Mouse (Mus musculus) mouse trophoblast stem cell (cell line): ENCODE data around the gene Vmn1r7.

Source experiments
- in situ Hi-C, 2 experiments: fragments of 300-500 bp; cut with MseI, MboI; formaldehyde crosslinking; loops; 2 replicates in 1 of 2; 3 replicates in 1 of 2; pipeline ENCODE4 v1.15.1; 2025

Vmn1r7 gene

GRCm38 (mm10) chr6:57025224-57025623, at the start of gene Vmn1r7:
Gene Vmn1r7, minus strand, starts transcription at chr6:57025324.
- in situ Hi-C loops = loop anchor here in 1 of 2 experiments (25.0 kb wide), 1 partner anchor 213 kb away; no protein-coding TSS in a partner anchor

- in situ Hi-C loops = loop anchor here in 1 of 2 experiments (25.0 kb wide), 1 partner anchor 254 kb away; no protein-coding TSS in a partner anchor
Measured at GRCm38 (mm10) chr6:57066487-57066886, 41.4 kb upstream of the Vmn1r7 start, which contains the start of gene Vmn1r9. Gene Vmn1r9, plus strand, starts transcription at chr6:57066787.

- in situ Hi-C loops = loop anchor here in 1 of 2 experiments (25.0 kb wide), 1 partner anchor 251 kb away; no protein-coding TSS in a partner anchor
Measured at GRCm38 (mm10) chr6:57063730-57064129, 38.6 kb upstream of the Vmn1r7 start.

GRCm38 (mm10) chr6:57034674-57035073, 9.6 kb upstream of the Vmn1r7 start:
- in situ Hi-C loops = loop anchor here in 1 of 2 experiments (25.0 kb wide), 1 partner anchor 222 kb away; no protein-coding TSS in a partner anchor

- in situ Hi-C loops = loop anchor here in 1 of 2 experiments (25.0 kb wide), 1 partner anchor 220 kb away; no protein-coding TSS in a partner anchor
Measured at GRCm38 (mm10) chr6:57031984-57032383, 6.9 kb upstream of the Vmn1r7 start, which contains the start of gene Vmn1r8. Gene Vmn1r8, plus strand, starts transcription at chr6:57032284.

GRCm38 (mm10) chr6:56996943-56997342, 28.2 kb downstream of the Vmn1r7 start, which contains the start of gene Vmn1r6:
Gene Vmn1r6, plus strand, starts transcription at chr6:56997243.
- in situ Hi-C loops = no loop called here
